Mouse (Mus musculus) intestine, postnatal 0 days (tissue): Measurements from ENCODE around the gene Usp2. TPM values are rescaled to one million over a fixed set of nuclear protein-coding genes. Genes with fewer than 3 reads are reported as not detected.

ENCODE experiments used
- ATAC-seq: fragments of 200-750 bp; cut with Nextera tagmentation; 2 replicates; pipeline ENCODE4 v1.8.0; 2017; ENCODE audit warnings: mild to moderate bottlenecking, moderate TSS enrichment, moderate library complexity
- H3K27ac ChIP-seq: fragments of 300-500 bp; sonication (generic); 2 replicates; pipeline ENCODE4 v1.5.1; 2014; ENCODE audit warnings: mild to moderate bottlenecking, low read depth, low read length, moderate library complexity
- H3K27me3 ChIP-seq: fragments of 300-500 bp; sonication (generic); replicated peaks from 2 replicates; pipeline ENCODE4 v1.6.1; 2014; ENCODE audit warnings: low read length, mixed read lengths; ENCODE audit not compliant: control insufficient read depth, insufficient read depth
- H3K36me3 ChIP-seq: fragments of 300-500 bp; sonication (generic); 2 replicates; pipeline ENCODE4 v1.6.1; 2014; ENCODE audit warnings: mild to moderate bottlenecking, moderate library complexity; ENCODE audit not compliant: control insufficient read depth, insufficient read depth
- H3K4me1 ChIP-seq: fragments of 300-500 bp; sonication (generic); replicated peaks from 2 replicates; pipeline ENCODE4 v1.6.1; 2014; ENCODE audit warnings: antibody characterized with exemption, low read length, mixed read lengths; ENCODE audit not compliant: control insufficient read depth, insufficient read depth
- H3K4me2 ChIP-seq: fragments of 300-500 bp; sonication (generic); replicated peaks from 2 replicates; pipeline ENCODE4 v1.6.1; 2014; ENCODE audit warnings: low read depth, mild to moderate bottlenecking, moderate library complexity
- H3K4me3 ChIP-seq: fragments of 300-500 bp; sonication (generic); 2 replicates; pipeline ENCODE4 v1.5.1; 2014; ENCODE audit warnings: low read depth, low read length
- H3K9ac ChIP-seq: fragments of 300-500 bp; sonication (generic); 2 replicates; pipeline ENCODE4 v1.6.1; 2014; ENCODE audit warnings: mild to moderate bottlenecking, low read depth, low read length
- H3K9me3 ChIP-seq: fragments of 300-500 bp; sonication (generic); 2 replicates; pipeline ENCODE4 v1.6.1; 2016; ENCODE audit warnings: mixed run types; ENCODE audit not compliant: control insufficient read depth
- CTCF ChIP-seq: sonication (generic); IDR thresholded peaks from 2 replicates; pipeline ENCODE4 v1.5.1; 2016; ENCODE audit warnings: low read depth, mild to moderate bottlenecking, control low read depth, antibody characterized with exemption, moderate library complexity
- WGBS: fragments of 180-500 bp; shearing (Covaris S2); extraction: QIAGEN DNeasy Blood & Tissue Kit; methylation state at CpG from one replicate; pipeline ENCODE4 v1.1.7; 2014; 5-methylcytosine and 5-hydroxymethylcytosine counted together
- polyA plus RNA-seq: library from polyadenylated mRNA; unstranded; fragments of >200 nt; fragmentation: Nextera tagmentation; extraction: Ambion mirVana; gene quantifications from 2 replicates; pipeline ENCODE4 v1.2.1, GENCODE M21; 2015

The Usp2 gene
- polyA plus RNA-seq, 1 experiment from 2014 or later, result 10.4 TPM

- H3K9me3 ChIP-seq, result no peaks in the 10 kb centered on the region
- ATAC-seq, result no peak
- WGBS, result 69% methylated on average over 15 of the region's 15 CpGs
- H3K9ac ChIP-seq, result no peak overlapping the region; the same call in 1 of the 2 replicates
- H3K27ac ChIP-seq, result no peak overlapping the region
- H3K4me3 ChIP-seq, result peak overlapping the region; percentile 47; the same call in 1 of the 2 replicates
- no peaks in the 10 kb centered on the region for H3K36me3 ChIP-seq
- H3K27me3 ChIP-seq, result no peaks in the 10 kb centered on the region
- peak overlapping the region; percentile 99; the same call in 1 of the 2 replicates for H3K4me2 ChIP-seq
- H3K4me1 ChIP-seq, result peaks cover 11% of the 10 kb centered on the region; the same call in 1 of the 2 replicates
- TF ChIP-seq CTCF, result no peak
Measured at GRCm38 (mm10) chr9:44085741-44086665, 19.2 kb downstream of the Usp2 start.

GRCm38 (mm10) chr9:44086960-44087359, 20.1 kb downstream of the Usp2 start:
- TF ChIP-seq CTCF, result no peak
- Histone ChIP-seq H3K4me2 (0 out of 2 replicates have a peak overlapping the region, but pooled peaks have one; percentile 99), H3K27ac (no peak overlapping the region), H3K4me3 (no peak overlapping the region), H3K9me3 (no peaks in the 10 kb centered on the region), H3K9ac (no peak overlapping the region), H3K27me3 (no peaks in the 10 kb centered on the region), H3K36me3 (peaks cover 9% of the 10 kb centered on the region), H3K4me1 (peaks cover 11% of the 10 kb centered on the region; the same call in 1 of the 2 replicates)
- 48% methylated on average over 10 of the region's 10 CpGs for WGBS
- ATAC-seq, result no peak

- Histone ChIP-seq H3K4me1 (peaks cover 11% of the 10 kb centered on the region; the same call in 1 of the 2 replicates), H3K36me3 (peaks cover 17% of the 10 kb centered on the region), H3K9me3 (no peaks in the 10 kb centered on the region), H3K9ac (no peak overlapping the region), H3K27ac (no peak overlapping the region; the same call in 1 of the 2 replicates), H3K4me3 (no peak overlapping the region), H3K27me3 (no peaks in the 10 kb centered on the region), H3K4me2 (peak overlapping the region; percentile 35)
- ATAC-seq, result no peak
- 11% methylated on average over 15 of the region's 15 CpGs for WGBS
- TF ChIP-seq CTCF, result no peak
Measured at GRCm38 (mm10) chr9:44087761-44088455, 21.1 kb downstream of the Usp2 start.

GRCm38 (mm10) chr9:44088877-44089608, 22.2 kb downstream of the Usp2 start:
- no peak for TF ChIP-seq CTCF
- H3K4me3 ChIP-seq, result no peak overlapping the region
- no peak overlapping the region for H3K27ac ChIP-seq
- ATAC-seq, result no peak
- no peaks in the 10 kb centered on the region for H3K27me3 ChIP-seq
- WGBS, result 52% methylated on average over 12 of the region's 12 CpGs
- H3K4me2 ChIP-seq, result peak overlapping the region; percentile 35; the same call in 1 of the 2 replicates
- H3K36me3 ChIP-seq, result peaks cover 22% of the 10 kb centered on the region
- peaks cover 11% of the 10 kb centered on the region; the same call in 1 of the 2 replicates for H3K4me1 ChIP-seq
- H3K9me3 ChIP-seq, result no peaks in the 10 kb centered on the region
- H3K9ac ChIP-seq, result no peak overlapping the region

- Histone ChIP-seq H3K9ac (no peak overlapping the region), H3K27ac (no peak overlapping the region), H3K27me3 (no peaks in the 10 kb centered on the region), H3K4me1 (no peaks in the 10 kb centered on the region), H3K4me3 (no peak overlapping the region), H3K36me3 (peaks cover 22% of the 10 kb centered on the region), H3K9me3 (no peaks in the 10 kb centered on the region), H3K4me2 (no peak overlapping the region)
- TF ChIP-seq CTCF, result peak; percentile 92
- peak; percentile 54 for ATAC-seq
- WGBS, result 47% methylated on average over 24 of the region's 24 CpGs
Measured at GRCm38 (mm10) chr9:44093612-44094503, 27.0 kb downstream of the Usp2 start.
